Mouse (Mus musculus) intestine, embryonic 14.5 days (tissue): ENCODE measurements around the gene Ccs. TPM values are rescaled to one million over a fixed set of nuclear protein-coding genes. Genes with fewer than 3 reads are reported as not detected.
A peak's percentile ranks its signal among the peaks of the same experiment; 100 is the strongest.

Experiments
- ATAC-seq: fragments of 200-750 bp; cut with Nextera tagmentation; replicated peaks from 2 replicates; pipeline ENCODE4 v1.8.0; 2017; ENCODE audit warnings: low read depth, moderate number of reproducible peaks, moderate TSS enrichment, moderate library complexity; ENCODE audit not compliant: low FRiP score, low TSS enrichment
- DNase-seq: peaks from one replicate; pipeline ENCODE4 v3.0.0-alpha.2; 2018; ENCODE audit warnings: low spot score
- H3K27ac ChIP-seq: fragments of 300-500 bp; sonication (generic); 2 replicates; pipeline ENCODE4 v1.5.1; 2014; ENCODE audit warnings: low read depth, mild to moderate bottlenecking, control low read depth
- H3K27me3 ChIP-seq: fragments of 300-500 bp; sonication (generic); replicated peaks from 2 replicates; pipeline ENCODE4 v1.6.1; 2014; ENCODE audit warnings: low read length, control low read depth; ENCODE audit not compliant: control insufficient read depth, insufficient read depth
- H3K36me3 ChIP-seq: fragments of 300-500 bp; sonication (generic); 2 replicates; pipeline ENCODE4 v1.6.1; 2014; ENCODE audit warnings: low read length, control low read depth; ENCODE audit not compliant: control insufficient read depth, insufficient read depth
- H3K4me1 ChIP-seq: fragments of 300-500 bp; sonication (generic); replicated peaks from 2 replicates; pipeline ENCODE4 v1.6.1; 2014; ENCODE audit warnings: low read length, control low read depth, mixed read lengths; ENCODE audit not compliant: control insufficient read depth, insufficient read depth
- H3K4me2 ChIP-seq: fragments of 300-500 bp; sonication (generic); 2 replicates; pipeline ENCODE4 v1.6.1; 2014; ENCODE audit warnings: low read length
- H3K4me3 ChIP-seq: fragments of 300-500 bp; sonication (generic); 2 replicates; pipeline ENCODE4 v1.5.1; 2014; ENCODE audit warnings: low read depth, low read length, control low read depth, mixed read lengths
- H3K9ac ChIP-seq: fragments of 300-500 bp; sonication (generic); 2 replicates; pipeline ENCODE4 v1.6.1; 2014; ENCODE audit warnings: mild to moderate bottlenecking, low read length
- H3K9me3 ChIP-seq: fragments of 300-500 bp; sonication (generic); 2 replicates; pipeline ENCODE4 v1.6.1; 2016; ENCODE audit warnings: low read length, control low read depth; ENCODE audit not compliant: control insufficient read depth
- WGBS: fragments of 180-500 bp; shearing (Covaris S2); extraction: QIAGEN DNeasy Blood & Tissue Kit; methylation state at CpG from one replicate; pipeline ENCODE4 v1.1.7; 2014; 5-methylcytosine and 5-hydroxymethylcytosine counted together
- polyA plus RNA-seq: library from polyadenylated mRNA; unstranded; fragments of >200 nt; fragmentation: Nextera tagmentation; extraction: Ambion mirVana; gene quantifications from 2 replicates; pipeline ENCODE4 v1.2.1, GENCODE M21; 2014

Ccs gene
- polyA plus RNA-seq, 1 experiment from 2014 or later: 49.3 TPM

GRCm38 (mm10) chr19:4865147-4865546 lies 26.0 kb upstream of the Ccs start:
- 3% methylated on average over 17 of the region's 17 CpGs for WGBS
- peaks cover 4% of the 10 kb centered on the region; the same call in 1 of the 2 replicates for H3K27me3 ChIP-seq
- no peaks in the 10 kb centered on the region for H3K9me3 ChIP-seq
- no peak overlapping the region for H3K9ac ChIP-seq
- DNase-seq (no peak), ATAC-seq (no peak)
- no peak overlapping the region for H3K27ac ChIP-seq
- H3K36me3 ChIP-seq: no peaks in the 10 kb centered on the region
- H3K4me2 ChIP-seq: peak overlapping the region; percentile 16
- H3K4me1 ChIP-seq: no peaks in the 10 kb centered on the region
- no peak overlapping the region for H3K4me3 ChIP-seq

- no peaks in the 10 kb centered on the region for H3K4me1 ChIP-seq
- H3K4me3 ChIP-seq: no peak overlapping the region
- H3K9ac ChIP-seq: no peak overlapping the region
- ATAC-seq (no peak), DNase-seq (no peak)
- H3K27me3 ChIP-seq: peaks cover 4% of the 10 kb centered on the region; the same call in 1 of the 2 replicates
- H3K4me2 ChIP-seq: no peak overlapping the region
- H3K9me3 ChIP-seq: no peaks in the 10 kb centered on the region
- WGBS: 64% methylated on average over 6 of the region's 6 CpGs
- no peaks in the 10 kb centered on the region for H3K36me3 ChIP-seq
- H3K27ac ChIP-seq: no peak overlapping the region
These were observed 23.9 kb upstream of the Ccs start for GRCm38 (mm10) chr19:4863048-4863447.

- H3K4me3 ChIP-seq: no peak overlapping the region
These were observed 19.9 kb upstream of the Ccs start for GRCm38 (mm10) chr19:4859081-4859480.

GRCm38 (mm10) chr19:4855951-4856350 lies 16.8 kb upstream of the Ccs start:
- H3K27me3 ChIP-seq: no peaks in the 10 kb centered on the region
- H3K4me3 ChIP-seq: no peak overlapping the region
- peaks cover 7% of the 10 kb centered on the region for H3K4me1 ChIP-seq
- no peak overlapping the region for H3K27ac ChIP-seq
- H3K4me2 ChIP-seq: no peak overlapping the region
- no peaks in the 10 kb centered on the region for H3K9me3 ChIP-seq
- no peaks in the 10 kb centered on the region for H3K36me3 ChIP-seq
- WGBS: 74% methylated on average over 4 of the region's 4 CpGs
- DNase-seq (no peak), ATAC-seq (no peak)
- no peak overlapping the region for H3K9ac ChIP-seq

More at GRCm38 (mm10) chr19:4859081-4859480, 19.9 kb upstream of the Ccs start:
- ATAC-seq: no peak
- Histone ChIP-seq H3K4me2 (no peak overlapping the region), H3K4me1 (peaks cover 7% of the 10 kb centered on the region), H3K9me3 (no peaks in the 10 kb centered on the region), H3K9ac (no peak overlapping the region), H3K27me3 (no peaks in the 10 kb centered on the region), H3K27ac (no peak overlapping the region), H3K36me3 (no peaks in the 10 kb centered on the region)
- DNase-seq: no peak
- WGBS: 68% methylated on average over 6 of the region's 6 CpGs

- peak; percentile 51; the same call in 1 of the 2 replicates for ATAC-seq
- no peak for DNase-seq
- peak overlapping the region; percentile 53 for H3K9ac ChIP-seq
- peak overlapping the region; percentile 99 for H3K4me2 ChIP-seq
- peak overlapping the region; percentile 61 for H3K4me3 ChIP-seq
- WGBS: 2% methylated on average over 14 of the region's 14 CpGs
- H3K4me1 ChIP-seq: peaks cover 7% of the 10 kb centered on the region
- H3K9me3 ChIP-seq: no peaks in the 10 kb centered on the region
- H3K27me3 ChIP-seq: no peaks in the 10 kb centered on the region
- peak overlapping the region; percentile 27; the same call in 1 of the 2 replicates for H3K27ac ChIP-seq
- H3K36me3 ChIP-seq: no peaks in the 10 kb centered on the region
These were observed 16.3 kb upstream of the Ccs start for GRCm38 (mm10) chr19:4855470-4855820.

- H3K27ac ChIP-seq: peak within 1 kb of the TSS; percentile 27; the same call in 1 of the 2 replicates
- peak; percentile 79 for ATAC-seq
- 3% methylated on average over 45 of the region's 45 CpGs for WGBS
These were observed 15.7 kb upstream of the Ccs start, which contains the start of gene Ctsf for GRCm38 (mm10) chr19:4854552-4855469. TSS of gene Ctsf (plus strand) at chr19:4855130.

GRCm38 (mm10) chr19:4850281-4850680 lies 11.1 kb upstream of the Ccs start:
- H3K9ac ChIP-seq: no peak overlapping the region
- no peaks in the 10 kb centered on the region for H3K36me3 ChIP-seq
- H3K9me3 ChIP-seq: no peaks in the 10 kb centered on the region
- no peak overlapping the region for H3K4me3 ChIP-seq
- H3K27ac ChIP-seq: no peak overlapping the region
- no peak for ATAC-seq
- 48% methylated on average over 5 of the region's 5 CpGs for WGBS
- peaks cover 3% of the 10 kb centered on the region; the same call in 1 of the 2 replicates for H3K4me1 ChIP-seq
- no peak overlapping the region for H3K4me2 ChIP-seq
- no peak for DNase-seq
- H3K27me3 ChIP-seq: no peaks in the 10 kb centered on the region

More at GRCm38 (mm10) chr19:4854552-4855469, 15.7 kb upstream of the Ccs start, which contains the start of gene Ctsf:
- DNase-seq: peak; percentile 78
- no peaks in the 10 kb centered on the region for H3K27me3 ChIP-seq
- H3K36me3 ChIP-seq: no peaks in the 10 kb centered on the region
- H3K9ac ChIP-seq: peak within 1 kb of the TSS; percentile 53
- peak within 1 kb of the TSS; percentile 61 for H3K4me3 ChIP-seq
- H3K4me2 ChIP-seq: peak within 1 kb of the TSS; percentile 99
- no peaks in the 10 kb centered on the region for H3K9me3 ChIP-seq
- peaks cover 7% of the 10 kb centered on the region for H3K4me1 ChIP-seq

- ATAC-seq (no peak), DNase-seq (no peak)
- Histone ChIP-seq H3K27ac (no peak overlapping the region), H3K9me3 (no peaks in the 10 kb centered on the region), H3K4me3 (no peak overlapping the region), H3K9ac (no peak overlapping the region), H3K4me1 (no peaks in the 10 kb centered on the region), H3K4me2 (no peak overlapping the region), H3K36me3 (no peaks in the 10 kb centered on the region), H3K27me3 (no peaks in the 10 kb centered on the region)
- 54% methylated on average over 4 of the region's 4 CpGs for WGBS
These were observed 10.7 kb upstream of the Ccs start for GRCm38 (mm10) chr19:4849800-4850199.
